Mouse (Mus musculus): ENCODE measurements around the gene Rbfox2. TPM values are rescaled to one million over a fixed set of nuclear protein-coding genes. Genes with fewer than 3 reads are reported as not detected.

Rbfox2 gene
- polyA plus RNA-seq, 1 experiment from 2014 or later = 97.4 TPM

DNA sequence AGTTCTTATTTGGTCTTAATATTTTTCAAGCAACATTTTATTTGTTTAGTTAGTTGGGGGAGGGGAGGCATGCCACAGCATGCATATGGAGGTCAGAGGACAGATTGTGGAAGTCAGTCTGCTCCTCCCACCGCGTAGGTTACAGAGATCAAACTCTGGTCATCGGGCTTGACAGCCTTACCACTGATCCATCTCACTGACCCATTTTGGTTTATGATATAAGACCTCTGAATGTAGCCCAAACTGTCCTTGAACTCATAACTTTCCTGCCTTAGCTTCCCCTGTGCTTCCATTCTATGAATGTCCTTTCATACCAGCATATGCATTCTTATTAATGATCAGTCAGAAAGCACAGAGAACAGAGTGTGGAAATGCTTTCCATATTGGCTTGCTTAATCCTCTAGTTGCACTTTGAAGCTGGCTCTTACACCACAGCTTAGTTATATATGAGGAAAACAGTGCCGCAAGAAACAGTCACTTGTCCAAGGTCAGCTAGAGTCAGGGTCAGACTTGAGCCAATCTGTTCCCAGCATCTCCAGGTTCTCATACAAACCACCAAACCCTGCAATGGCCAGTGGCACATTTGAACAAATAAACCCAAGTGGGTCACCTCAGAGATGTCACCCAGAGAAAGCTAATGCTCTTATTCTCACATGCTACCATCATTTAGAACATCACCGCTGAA, 62.8 kb downstream of the Rbfox2 start:
- H3K9ac ChIP-seq (ENCODE audit: low read depth, low read length) = no peak overlapping the region
- peaks cover 27% of the 10 kb centered on the region for H3K4me1 ChIP-seq (ENCODE audit: control insufficient read depth, insufficient read depth, low read length)
- no peak for ATAC-seq (ENCODE audit: low read depth)
- no peaks in the 10 kb centered on the region for H3K9me3 ChIP-seq (ENCODE audit: control insufficient read depth, low read length)
- H3K36me3 ChIP-seq (ENCODE audit: control insufficient read depth, insufficient read depth, low read length) = no peaks in the 10 kb centered on the region
- WGBS = 76% methylated on average over 5 of the region's 5 CpGs
- DNase-seq (ENCODE audit: low spot score) = no peak
- H3K4me3 ChIP-seq (ENCODE audit: low read depth, low read length) = no peak overlapping the region
- H3K27ac ChIP-seq (replicated peaks; ENCODE audit: low read depth, low read length) = 0 out of 2 replicates have a peak overlapping the region, but pooled peaks have one; percentile 2
- H3K4me2 ChIP-seq (ENCODE audit: low read depth, low read length) = no peak overlapping the region
- H3K27me3 ChIP-seq (replicated peaks; ENCODE audit: control insufficient read depth, insufficient read depth, low read length) = no peaks in the 10 kb centered on the region

DNA sequence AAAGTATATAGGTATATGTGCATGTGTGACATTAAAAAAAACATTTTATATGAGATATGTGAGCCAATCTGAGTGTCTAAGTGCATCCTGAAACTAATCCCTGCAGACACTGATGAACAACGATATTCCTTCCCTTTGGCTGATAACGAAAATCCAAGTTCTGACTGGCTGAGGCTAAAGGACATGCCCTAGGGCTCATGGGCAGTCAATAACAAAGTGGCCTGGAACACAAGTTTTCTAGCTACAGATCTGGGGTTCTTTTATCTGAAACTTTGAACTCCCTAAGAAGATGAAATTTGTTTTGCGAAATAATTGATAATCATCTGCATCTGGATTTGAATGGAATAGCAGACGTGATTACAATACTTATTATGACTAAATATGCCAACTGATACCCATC, 66.2 kb downstream of the Rbfox2 start:
- Histone ChIP-seq H3K4me2 (ENCODE audit: low read depth, low read length) (no peak overlapping the region), H3K27ac (replicated peaks; ENCODE audit: low read depth, low read length) (no peak overlapping the region), H3K27me3 (replicated peaks; ENCODE audit: control insufficient read depth, insufficient read depth, low read length) (no peaks in the 10 kb centered on the region), H3K9me3 (ENCODE audit: control insufficient read depth, low read length) (no peaks in the 10 kb centered on the region), H3K4me1 (ENCODE audit: control insufficient read depth, insufficient read depth, low read length) (peaks cover 16% of the 10 kb centered on the region), H3K4me3 (ENCODE audit: low read depth, low read length) (no peak overlapping the region), H3K36me3 (ENCODE audit: control insufficient read depth, insufficient read depth, low read length) (no peaks in the 10 kb centered on the region), H3K9ac (ENCODE audit: low read depth, low read length) (no peak overlapping the region)
- DNase-seq (ENCODE audit: low spot score) = no peak
- ATAC-seq (ENCODE audit: low read depth) = no peak
- WGBS = 68% methylated on average over 4 of the region's 4 CpGs

DNA sequence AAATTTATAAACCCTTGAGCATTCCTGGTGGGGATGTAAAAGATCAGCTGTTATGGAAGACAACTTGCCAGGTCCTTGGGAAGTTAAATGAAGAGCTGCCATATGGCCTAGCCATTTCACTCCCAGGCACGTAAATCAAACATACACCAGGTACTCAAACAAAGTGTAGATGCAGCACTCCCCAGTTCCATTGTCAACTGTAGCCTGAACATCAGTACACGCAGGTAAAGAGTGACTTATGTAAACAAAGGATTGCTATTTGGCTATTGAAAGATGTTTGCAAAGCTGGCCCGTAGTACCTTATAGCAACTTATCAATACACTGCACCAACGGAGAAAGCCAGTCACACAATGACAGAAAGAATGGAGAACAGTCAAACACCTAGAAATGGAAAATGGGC, 67.2 kb downstream of the Rbfox2 start:
- no peak overlapping the region for H3K9ac ChIP-seq (ENCODE audit: low read depth, low read length)
- no peaks in the 10 kb centered on the region for H3K9me3 ChIP-seq (ENCODE audit: control insufficient read depth, low read length)
- no peaks in the 10 kb centered on the region for H3K27me3 ChIP-seq (replicated peaks; ENCODE audit: control insufficient read depth, insufficient read depth, low read length)
- H3K4me1 ChIP-seq (ENCODE audit: control insufficient read depth, insufficient read depth, low read length) = peaks cover 13% of the 10 kb centered on the region
- WGBS = 81% methylated on average over 4 of the region's 4 CpGs
- H3K36me3 ChIP-seq (ENCODE audit: control insufficient read depth, insufficient read depth, low read length) = no peaks in the 10 kb centered on the region
- H3K27ac ChIP-seq (replicated peaks; ENCODE audit: low read depth, low read length) = no peak overlapping the region
- DNase-seq (ENCODE audit: low spot score) (no peak), ATAC-seq (ENCODE audit: low read depth) (no peak)
- no peak overlapping the region for H3K4me2 ChIP-seq (ENCODE audit: low read depth, low read length)
- no peak overlapping the region for H3K4me3 ChIP-seq (ENCODE audit: low read depth, low read length)

DNA sequence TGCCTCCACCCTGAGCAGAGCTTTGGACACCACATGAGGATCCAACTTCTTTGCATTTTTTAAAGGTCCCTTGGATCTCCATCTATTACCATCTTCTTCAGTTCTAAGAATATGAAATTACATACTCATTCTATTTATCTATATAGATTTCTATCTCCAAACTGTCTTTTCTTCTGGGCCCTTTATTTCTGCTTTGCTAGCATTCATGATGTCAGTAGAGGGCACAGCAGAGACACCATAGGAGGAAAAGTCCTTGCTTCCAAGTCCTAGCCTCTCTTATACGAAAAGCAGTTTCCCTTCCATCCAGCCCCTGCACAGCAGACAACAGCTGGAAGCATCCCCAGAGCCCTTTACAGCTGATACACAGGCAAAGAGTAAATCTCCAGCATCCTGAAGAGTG, 69.1 kb downstream of the Rbfox2 start:
- 33% methylated on average over 1 of the region's 1 CpGs for WGBS
- H3K27ac ChIP-seq (replicated peaks; ENCODE audit: low read depth, low read length) = no peak overlapping the region
- no peak overlapping the region for H3K9ac ChIP-seq (ENCODE audit: low read depth, low read length)
- peaks cover 26% of the 10 kb centered on the region for H3K4me1 ChIP-seq (ENCODE audit: control insufficient read depth, insufficient read depth, low read length)
- H3K4me2 ChIP-seq (ENCODE audit: low read depth, low read length) = no peak overlapping the region
- no peaks in the 10 kb centered on the region for H3K9me3 ChIP-seq (ENCODE audit: control insufficient read depth, low read length)
- H3K27me3 ChIP-seq (replicated peaks; ENCODE audit: control insufficient read depth, insufficient read depth, low read length) = no peaks in the 10 kb centered on the region
- ATAC-seq (ENCODE audit: low read depth) = no peak
- H3K36me3 ChIP-seq (ENCODE audit: control insufficient read depth, insufficient read depth, low read length) = no peaks in the 10 kb centered on the region
- no peak overlapping the region for H3K4me3 ChIP-seq (ENCODE audit: low read depth, low read length)
- DNase-seq (ENCODE audit: low spot score) = peak; percentile 34

DNA sequence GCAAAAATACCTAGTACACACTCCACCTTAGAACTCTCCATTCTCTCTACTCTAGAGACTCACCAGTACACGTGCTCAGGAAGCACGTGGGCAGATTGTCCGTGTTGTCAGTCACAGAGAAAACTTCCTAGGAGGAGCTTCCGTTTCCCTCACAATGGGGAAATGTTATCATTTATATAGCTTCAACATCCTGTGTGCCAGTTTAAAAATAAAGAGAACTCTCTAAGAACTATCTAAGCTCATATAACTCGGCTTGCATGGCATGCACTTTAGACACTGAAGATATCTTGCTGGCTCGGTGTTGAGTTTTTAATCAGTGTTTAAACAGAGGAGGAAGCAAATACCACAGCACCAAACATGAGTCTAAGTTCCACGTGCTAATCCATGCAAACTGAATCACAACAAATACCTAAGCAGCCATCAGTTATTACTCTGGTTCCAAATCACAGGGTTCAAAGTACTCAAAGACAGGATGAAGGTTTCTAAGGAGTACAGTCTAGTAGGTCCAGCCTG, 70.7 kb downstream of the Rbfox2 start:
- H3K27ac ChIP-seq (replicated peaks; ENCODE audit: low read depth, low read length) = no peak overlapping the region

DNA sequence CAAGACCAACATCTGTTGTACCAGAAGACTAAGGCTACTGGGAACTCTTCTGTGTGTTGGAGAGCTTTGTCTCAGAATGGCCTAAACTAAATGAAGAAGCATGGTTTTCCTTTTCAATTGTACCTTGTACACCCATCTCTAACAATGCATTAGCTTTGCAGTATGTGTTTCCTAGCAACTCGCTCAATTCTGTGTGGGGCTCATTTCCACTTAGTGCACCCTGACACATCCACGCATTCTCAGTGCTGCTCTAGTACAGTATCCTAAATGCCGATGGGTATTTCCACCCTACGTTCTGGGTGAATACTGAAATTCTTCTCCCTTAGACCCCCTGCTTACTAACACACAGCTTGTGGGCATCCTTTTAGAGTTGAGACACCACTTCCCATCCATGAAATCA, 71.3 kb downstream of the Rbfox2 start:
- H3K4me3 ChIP-seq (ENCODE audit: low read depth, low read length) = no peak overlapping the region
- DNase-seq (ENCODE audit: low spot score) = no peak
- no peak for ATAC-seq (ENCODE audit: low read depth)
- H3K36me3 ChIP-seq (ENCODE audit: control insufficient read depth, insufficient read depth, low read length) = no peaks in the 10 kb centered on the region
- H3K27ac ChIP-seq (replicated peaks; ENCODE audit: low read depth, low read length) = no peak overlapping the region
- H3K9ac ChIP-seq (ENCODE audit: low read depth, low read length) = no peak overlapping the region
- WGBS = 87% methylated on average over 4 of the region's 4 CpGs
- H3K27me3 ChIP-seq (replicated peaks; ENCODE audit: control insufficient read depth, insufficient read depth, low read length) = no peaks in the 10 kb centered on the region
- peaks cover 26% of the 10 kb centered on the region for H3K4me1 ChIP-seq (ENCODE audit: control insufficient read depth, insufficient read depth, low read length)
- no peaks in the 10 kb centered on the region for H3K9me3 ChIP-seq (ENCODE audit: control insufficient read depth, low read length)
- no peak overlapping the region for H3K4me2 ChIP-seq (ENCODE audit: low read depth, low read length)

More for the DNA sequence above, 70.7 kb downstream of the Rbfox2 start:
- Histone ChIP-seq H3K9me3 (ENCODE audit: control insufficient read depth, low read length) (no peaks in the 10 kb centered on the region), H3K36me3 (ENCODE audit: control insufficient read depth, insufficient read depth, low read length) (no peaks in the 10 kb centered on the region), H3K9ac (ENCODE audit: low read depth, low read length) (no peak overlapping the region), H3K4me3 (ENCODE audit: low read depth, low read length) (no peak overlapping the region), H3K4me2 (ENCODE audit: low read depth, low read length) (no peak overlapping the region), H3K4me1 (ENCODE audit: control insufficient read depth, insufficient read depth, low read length) (peaks cover 26% of the 10 kb centered on the region), H3K27me3 (replicated peaks; ENCODE audit: control insufficient read depth, insufficient read depth, low read length) (no peaks in the 10 kb centered on the region)
- no peak for ATAC-seq (ENCODE audit: low read depth)
- 68% methylated on average over 7 of the region's 7 CpGs for WGBS
- DNase-seq (ENCODE audit: low spot score) = no peak

DNA sequence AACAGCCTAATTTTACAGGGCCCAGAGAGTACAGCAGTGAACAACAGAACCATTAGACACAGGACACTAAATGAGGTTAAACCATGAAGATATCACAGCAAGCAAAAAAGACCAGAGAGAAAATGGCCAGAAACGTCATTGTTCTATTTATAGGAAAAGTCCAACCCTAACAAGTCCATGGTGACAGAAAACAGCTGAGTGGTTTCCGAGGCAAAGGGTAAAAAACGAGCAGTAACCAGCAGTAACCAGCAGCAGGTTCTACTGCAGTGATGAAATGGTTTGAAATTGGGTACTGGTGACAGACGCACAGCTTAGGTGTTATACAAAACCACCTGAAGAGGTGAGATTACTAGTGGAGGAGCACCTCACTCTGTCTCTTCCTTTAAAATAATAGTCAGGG, 72.5 kb downstream of the Rbfox2 start:
- H3K9me3 ChIP-seq (ENCODE audit: control insufficient read depth, low read length) = no peaks in the 10 kb centered on the region

DNA sequence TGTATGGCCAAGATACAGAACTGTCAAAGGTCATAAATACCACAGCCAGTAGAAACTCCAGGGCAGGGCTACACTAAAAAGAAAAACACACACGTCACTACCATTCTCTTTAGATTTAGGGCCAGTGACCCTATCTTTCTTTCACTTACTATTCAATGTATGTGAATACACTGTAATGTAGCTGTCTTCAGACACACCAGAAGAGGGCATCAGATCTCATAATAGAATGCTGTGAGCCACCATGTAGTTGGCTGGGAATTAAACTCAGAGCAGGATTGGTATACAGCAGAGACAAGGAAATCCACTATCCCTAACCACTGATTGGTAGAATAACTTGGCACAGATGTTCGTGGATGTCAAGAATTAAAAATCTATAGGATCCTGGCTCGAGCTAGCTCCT, 76.7 kb downstream of the Rbfox2 start:
- Histone ChIP-seq H3K4me3 (ENCODE audit: low read depth, low read length) (no peak overlapping the region), H3K27ac (replicated peaks; ENCODE audit: low read depth, low read length) (no peak overlapping the region; the same call in 1 of the 2 replicates), H3K9ac (ENCODE audit: low read depth, low read length) (no peak overlapping the region), H3K36me3 (ENCODE audit: control insufficient read depth, insufficient read depth, low read length) (no peaks in the 10 kb centered on the region), H3K9me3 (ENCODE audit: control insufficient read depth, low read length) (no peaks in the 10 kb centered on the region), H3K4me1 (ENCODE audit: control insufficient read depth, insufficient read depth, low read length) (peaks cover 21% of the 10 kb centered on the region), H3K4me2 (ENCODE audit: low read depth, low read length) (no peak overlapping the region), H3K27me3 (replicated peaks; ENCODE audit: control insufficient read depth, insufficient read depth, low read length) (no peaks in the 10 kb centered on the region)
- 56% methylated on average over 3 of the region's 3 CpGs for WGBS
- ATAC-seq (ENCODE audit: low read depth) = no peak
- no peak for DNase-seq (ENCODE audit: low spot score)

More for the DNA sequence above, 72.5 kb downstream of the Rbfox2 start:
- Histone ChIP-seq H3K9ac (ENCODE audit: low read depth, low read length) (no peak overlapping the region), H3K4me1 (ENCODE audit: control insufficient read depth, insufficient read depth, low read length) (peaks cover 26% of the 10 kb centered on the region), H3K27ac (replicated peaks; ENCODE audit: low read depth, low read length) (no peak overlapping the region), H3K36me3 (ENCODE audit: control insufficient read depth, insufficient read depth, low read length) (no peaks in the 10 kb centered on the region), H3K4me3 (ENCODE audit: low read depth, low read length) (no peak overlapping the region), H3K4me2 (ENCODE audit: low read depth, low read length) (no peak overlapping the region), H3K27me3 (replicated peaks; ENCODE audit: control insufficient read depth, insufficient read depth, low read length) (no peaks in the 10 kb centered on the region)
- no peak for DNase-seq (ENCODE audit: low spot score)
- no peak for ATAC-seq (ENCODE audit: low read depth)
- WGBS = 47% methylated on average over 4 of the region's 4 CpGs

DNA sequence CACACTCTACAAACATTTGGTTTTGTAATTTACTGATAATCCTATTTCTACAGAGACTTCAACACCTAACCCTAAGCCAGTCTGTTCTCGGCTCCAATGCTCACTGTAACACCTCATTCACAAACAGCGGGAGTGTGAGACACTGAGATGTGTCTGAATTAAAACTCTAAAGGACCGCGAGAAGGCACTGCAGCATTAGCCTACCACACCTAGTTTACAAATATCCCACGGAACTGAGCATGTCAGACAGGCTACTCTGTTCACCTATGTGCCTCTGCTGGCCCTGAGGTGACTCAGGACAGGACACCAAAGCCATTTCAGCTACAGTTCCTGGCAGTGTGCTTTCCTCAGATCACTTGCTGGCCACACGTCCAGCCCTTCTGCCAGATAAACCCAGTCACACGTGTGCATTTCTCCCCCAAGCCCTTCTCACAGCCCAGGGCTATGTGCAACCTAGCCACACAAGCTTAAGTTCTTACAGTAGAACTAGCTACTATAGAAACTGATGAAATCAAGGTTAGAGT, 79.9 kb downstream of the Rbfox2 start:
- no peak overlapping the region for H3K27ac ChIP-seq (replicated peaks; ENCODE audit: low read depth, low read length)
- DNase-seq (ENCODE audit: low spot score) = no peak
- ATAC-seq (ENCODE audit: low read depth) = no peak
- no peaks in the 10 kb centered on the region for H3K9me3 ChIP-seq (ENCODE audit: control insufficient read depth, low read length)
- H3K27me3 ChIP-seq (replicated peaks; ENCODE audit: control insufficient read depth, insufficient read depth, low read length) = no peaks in the 10 kb centered on the region
- H3K36me3 ChIP-seq (ENCODE audit: control insufficient read depth, insufficient read depth, low read length) = no peaks in the 10 kb centered on the region
- H3K4me2 ChIP-seq (ENCODE audit: low read depth, low read length) = no peak overlapping the region
- no peak overlapping the region for H3K9ac ChIP-seq (ENCODE audit: low read depth, low read length)
- WGBS = 58% methylated on average over 7 of the region's 7 CpGs
- peaks cover 4% of the 10 kb centered on the region; the same call in 1 of the 2 replicates for H3K4me1 ChIP-seq (ENCODE audit: control insufficient read depth, insufficient read depth, low read length)
- no peak overlapping the region for H3K4me3 ChIP-seq (ENCODE audit: low read depth, low read length)

All from embryonic facial prominence, embryonic 14.5 days (tissue).